Mouse (Mus musculus) myocyte (in vitro differentiated cells): ENCODE data around the gene Pilra.

Source experiments
- MAX ChIP-seq: IDR thresholded peaks from one replicate; pipeline ENCODE4 v1.6.1; 2011; ENCODE audit warnings: low read depth, mild to moderate bottlenecking, control low read depth
- MYOD1 ChIP-seq, 3 experiments: IDR thresholded peaks; one replicate each; pipeline ENCODE4 v1.6.1; 2011; ENCODE audit warnings: control low read depth in 2 of 3, low read depth in 2 of 3, mild to moderate bottlenecking in 2 of 3, moderate library complexity in 1 of 3; ENCODE audit not compliant: insufficient read length in 2 of 3, control insufficient read depth in 1 of 3
- MYOG ChIP-seq, 3 experiments: IDR thresholded peaks; one replicate each; pipeline ENCODE4 v1.6.1; 2011; ENCODE audit warnings: control low read depth in 2 of 3, low read depth in 2 of 3, mild to moderate bottlenecking in 2 of 3; ENCODE audit not compliant: insufficient read length in 2 of 3, control insufficient read depth in 1 of 3, insufficient read depth in 1 of 3
- POLR2A ChIP-seq: IDR thresholded peaks from one replicate; pipeline ENCODE4 v1.6.1; 2011; ENCODE audit warnings: low read depth, mild to moderate bottlenecking, control low read depth, moderate library complexity; ENCODE audit not compliant: insufficient read length
- REST ChIP-seq: IDR thresholded peaks from one replicate; pipeline ENCODE4 v1.6.1; 2011; ENCODE audit warnings: mild to moderate bottlenecking, control low read depth, moderate library complexity; ENCODE audit not compliant: insufficient read depth, insufficient read length
- TCF12 ChIP-seq: IDR thresholded peaks from one replicate; pipeline ENCODE4 v1.6.1; 2011; ENCODE audit warnings: mild to moderate bottlenecking, control low read depth; ENCODE audit not compliant: poor library complexity, insufficient read depth, severe bottlenecking
- USF1 ChIP-seq: IDR thresholded peaks from one replicate; pipeline ENCODE4 v1.6.1; 2011; ENCODE audit warnings: low read depth, mild to moderate bottlenecking, control low read depth, moderate library complexity

- TF ChIP-seq POLR2A, result no peak
- TF ChIP-seq USF1, result no peak
- no peak for TF ChIP-seq MAX
- no peak for TF ChIP-seq MYOD1 (IDR thresholded peaks at IDR 0.05; ENCODE audit: control insufficient read depth in 1 of 3, insufficient read length in 2 of 3, low read depth in 2 of 3)
- TF ChIP-seq MYOG (IDR thresholded peaks at IDR 0.05; ENCODE audit: control insufficient read depth in 1 of 3, insufficient read depth in 1 of 3, insufficient read length in 2 of 3, low read depth in 2 of 3), result no peak
- TF ChIP-seq TCF12, result no peak
- no peak for TF ChIP-seq REST
Observed at GRCm38 (mm10) chr5:137784546-137784945, 51.5 kb downstream of the Pilra start.
